Mouse (Mus musculus) ES-CJ7 (cell line): ENCODE results near the gene Hmcn2.

Experiments used
- DNase-seq: peaks from one replicate; pipeline ENCODE4 v3.0.0; 2011; ENCODE audit warnings: low read depth, low spot score

The Hmcn2 gene

DNA sequence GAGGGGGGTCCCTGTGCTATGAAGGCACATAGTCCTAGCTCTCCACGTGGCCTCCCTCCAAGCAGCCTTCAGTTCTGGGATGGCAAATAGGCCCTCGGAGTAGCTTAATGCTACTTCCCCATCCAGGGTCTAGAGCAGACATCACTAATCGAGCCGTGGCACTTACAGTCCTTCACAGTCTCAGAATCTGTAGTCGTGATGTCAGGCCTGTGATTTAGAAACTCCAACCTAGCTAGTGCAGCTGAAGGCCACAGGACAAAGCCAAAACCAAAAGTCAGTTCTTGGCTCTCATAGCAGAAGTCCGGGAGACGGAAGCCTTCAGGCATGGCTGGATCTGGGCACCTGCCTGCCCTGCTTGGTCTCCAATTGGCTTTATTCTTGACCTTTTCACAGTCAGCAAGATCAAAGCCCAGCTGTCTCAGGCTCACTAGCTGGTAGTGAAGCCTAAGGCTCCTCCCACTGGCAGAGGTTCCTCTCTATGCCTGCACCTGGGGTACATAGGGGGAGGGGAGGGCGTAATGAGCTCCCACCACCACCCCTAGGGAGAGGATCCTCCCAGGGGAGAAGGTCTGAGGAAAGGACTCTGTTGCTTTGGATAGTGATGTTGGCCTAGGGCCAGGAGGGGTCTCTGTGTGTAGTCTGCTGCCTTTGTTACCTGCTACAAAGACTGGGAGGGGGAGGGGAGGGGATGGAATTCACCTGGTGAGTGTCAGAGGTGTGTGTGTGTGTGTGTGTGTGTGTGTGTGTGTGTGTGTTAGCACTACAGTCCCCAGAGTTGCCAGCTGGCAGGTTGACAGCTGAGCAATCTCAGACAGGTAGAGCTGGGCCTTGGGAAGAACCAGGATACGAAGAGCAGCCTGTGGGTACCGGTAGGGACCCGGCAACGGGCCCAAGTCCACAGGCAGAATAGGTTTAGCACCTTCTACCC is 163.3 kb downstream of the Hmcn2 start:
- DNase-seq = no peak

DNA sequence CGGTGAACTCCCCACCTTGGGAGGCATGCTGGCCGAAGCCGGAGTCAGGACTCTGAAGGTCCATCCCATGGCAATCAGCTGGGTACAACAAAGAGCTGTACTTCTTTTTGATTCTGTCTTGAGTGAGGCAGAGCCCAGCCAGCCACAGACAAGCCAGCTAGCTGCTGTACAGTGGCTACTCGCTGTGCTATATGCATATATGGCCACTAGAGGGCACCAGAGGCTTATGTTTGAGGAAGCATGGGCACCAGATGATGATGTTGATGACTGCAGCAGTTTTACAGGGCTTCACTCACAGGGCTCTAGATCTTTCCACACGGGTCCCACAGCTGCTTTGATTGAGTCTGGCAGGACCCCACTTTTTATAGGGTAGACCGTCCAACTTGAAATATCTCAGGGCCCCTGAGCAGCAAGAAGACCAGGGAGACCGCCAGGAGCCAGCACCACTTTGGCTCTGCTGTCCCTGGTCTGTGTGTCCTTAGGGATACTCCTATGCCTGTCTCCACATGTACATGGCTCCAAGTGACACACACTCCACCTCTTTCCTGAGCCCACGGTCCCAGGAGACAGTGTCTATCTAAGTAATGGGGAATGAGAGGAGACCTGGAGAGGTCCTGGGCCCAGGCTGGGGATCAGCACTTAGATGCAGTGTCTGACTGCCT is 168.8 kb downstream of the Hmcn2 start:
- DNase-seq = peak; percentile 86

DNA sequence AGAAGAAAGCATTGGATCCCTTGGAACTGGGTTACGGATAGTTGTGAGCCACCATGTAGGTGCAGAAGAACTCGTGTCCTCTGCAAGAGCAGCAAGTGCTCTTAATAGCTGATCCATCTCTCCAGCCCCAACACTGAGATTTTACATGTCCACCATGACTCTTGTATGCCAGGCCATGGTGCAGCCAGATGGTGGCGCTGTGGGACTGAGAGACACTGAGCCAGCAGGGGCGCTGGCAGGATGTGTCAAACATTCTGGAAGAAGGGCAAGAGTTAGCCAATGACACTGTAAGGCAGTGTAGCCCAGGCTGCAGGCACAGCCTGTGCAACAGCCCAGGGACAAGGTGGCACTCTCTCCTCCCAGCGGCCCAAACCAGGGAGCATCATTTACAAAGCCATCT is 170.0 kb downstream of the Hmcn2 start:
- peak; percentile 87 for DNase-seq

DNA sequence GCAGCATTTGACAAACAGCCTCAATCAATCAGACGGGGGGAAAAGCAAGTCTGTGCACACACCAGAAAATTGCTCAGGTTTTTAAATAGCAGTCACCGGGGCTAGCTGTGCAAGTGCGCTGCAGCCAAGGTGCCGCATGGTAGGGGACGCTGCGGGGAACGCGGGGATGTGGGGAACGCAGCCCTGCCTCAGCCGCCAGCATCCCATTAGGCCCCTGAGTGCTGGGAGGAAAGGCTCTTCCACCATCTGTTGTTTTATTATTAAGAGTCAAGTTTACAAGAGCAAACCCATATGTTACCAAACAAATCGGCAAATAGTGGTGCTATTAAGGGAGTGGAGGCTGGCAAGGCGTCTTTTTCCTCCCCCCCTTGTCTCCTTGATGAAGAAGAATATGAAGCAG is 175.0 kb downstream of the Hmcn2 start:
- no peak for DNase-seq

DNA sequence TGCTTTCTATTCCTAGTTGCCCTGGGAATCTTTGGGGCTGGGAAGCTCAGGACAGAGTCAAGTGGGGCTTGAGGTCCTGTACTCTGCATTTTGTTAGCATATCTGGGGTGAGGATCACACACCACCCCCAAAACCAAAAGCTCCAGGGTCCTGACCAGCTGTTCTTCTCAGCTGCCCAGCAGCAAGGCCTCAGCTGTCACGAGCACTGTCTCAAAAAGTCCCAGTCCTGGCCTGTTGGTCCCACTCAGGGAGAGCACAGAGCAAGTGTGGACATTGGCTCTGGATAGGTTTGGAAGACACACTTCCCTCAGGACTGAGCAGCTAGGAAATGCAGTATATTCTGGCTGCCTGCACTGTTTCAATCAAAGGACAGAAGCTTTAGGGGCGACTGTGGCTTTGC is 176.3 kb downstream of the Hmcn2 start:
- DNase-seq = no peak

DNA sequence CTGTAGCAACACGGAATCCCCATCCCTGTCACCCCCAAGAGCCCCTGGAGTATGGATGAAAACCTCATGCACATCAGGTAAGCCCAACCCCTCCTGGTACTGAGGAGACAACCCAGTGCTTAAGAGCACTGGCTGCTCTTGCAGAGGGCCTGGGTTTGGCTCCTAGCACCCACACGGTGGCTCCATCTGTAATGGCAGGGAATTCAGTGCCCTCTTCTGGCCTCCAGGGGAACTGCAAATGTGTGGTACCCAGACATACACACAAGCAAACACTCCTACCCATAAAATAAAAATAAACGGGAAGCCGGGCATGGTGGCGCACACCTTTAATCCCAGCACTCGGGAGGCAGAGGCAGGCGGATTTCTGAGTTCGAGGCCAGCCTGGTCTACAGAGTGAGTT is 178.1 kb downstream of the Hmcn2 start:
- peak; percentile 80 for DNase-seq

DNA sequence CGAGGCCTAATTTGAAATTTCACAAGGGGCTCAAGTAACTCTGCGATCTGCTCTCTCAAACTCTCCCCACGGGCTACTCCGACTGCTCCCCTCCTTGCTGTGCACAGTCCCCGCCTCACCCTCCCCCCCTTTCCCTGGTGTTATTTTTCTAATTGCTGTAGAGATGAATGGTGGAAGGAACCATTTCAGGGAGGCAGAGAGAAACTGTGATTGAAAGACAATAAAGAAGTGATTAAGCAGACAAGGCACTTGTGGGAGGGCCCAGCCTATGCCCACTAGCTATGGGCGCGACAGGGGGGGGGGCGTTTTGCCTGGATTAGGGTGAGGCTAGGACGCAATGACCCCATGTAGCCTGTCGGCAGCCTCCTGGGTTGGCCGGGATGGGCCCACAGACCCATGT is 179.0 kb downstream of the Hmcn2 start:
- no peak for DNase-seq

DNA sequence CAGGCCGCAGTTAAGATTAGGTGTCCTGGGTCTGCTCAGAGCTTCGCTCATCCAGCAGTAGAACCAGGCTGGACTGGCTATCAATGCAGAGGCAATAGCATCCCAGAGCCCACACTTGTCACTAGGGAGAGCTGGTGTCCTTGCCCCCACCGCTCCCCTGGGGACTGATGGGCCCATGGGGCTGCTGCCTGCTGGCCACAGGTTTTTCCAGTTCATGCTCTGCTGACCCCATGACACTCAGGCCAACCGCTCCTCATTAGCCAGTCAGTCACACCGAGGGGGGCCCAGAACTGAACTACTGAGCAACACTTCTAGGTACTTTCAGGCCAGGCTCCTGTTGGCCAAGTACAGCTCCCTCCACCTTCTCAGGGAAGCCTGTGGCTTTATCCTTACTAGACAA is 180.1 kb downstream of the Hmcn2 start:
- DNase-seq = no peak

DNA sequence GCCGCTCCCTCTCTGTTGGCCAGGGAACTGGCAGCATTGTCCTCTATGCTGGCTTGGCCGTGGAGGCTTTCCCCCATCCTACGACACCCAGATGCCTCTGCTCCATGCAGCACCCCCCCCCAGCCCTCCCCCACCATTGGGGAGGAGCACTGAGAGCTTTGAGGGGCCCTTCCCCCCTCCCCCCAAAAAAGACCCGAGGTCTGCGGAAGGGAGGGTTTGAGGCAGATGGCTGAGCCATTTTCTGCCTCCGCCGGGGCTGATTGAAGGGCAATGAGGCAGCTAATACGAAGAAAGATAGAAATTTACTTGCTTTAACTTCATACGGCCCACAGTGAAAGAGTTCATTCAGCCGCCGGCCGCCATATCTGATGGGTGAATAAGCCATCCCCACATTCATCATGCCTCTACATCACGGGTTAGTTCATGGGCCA is 180.8 kb downstream of the Hmcn2 start:
- DNase-seq = no peak

DNA sequence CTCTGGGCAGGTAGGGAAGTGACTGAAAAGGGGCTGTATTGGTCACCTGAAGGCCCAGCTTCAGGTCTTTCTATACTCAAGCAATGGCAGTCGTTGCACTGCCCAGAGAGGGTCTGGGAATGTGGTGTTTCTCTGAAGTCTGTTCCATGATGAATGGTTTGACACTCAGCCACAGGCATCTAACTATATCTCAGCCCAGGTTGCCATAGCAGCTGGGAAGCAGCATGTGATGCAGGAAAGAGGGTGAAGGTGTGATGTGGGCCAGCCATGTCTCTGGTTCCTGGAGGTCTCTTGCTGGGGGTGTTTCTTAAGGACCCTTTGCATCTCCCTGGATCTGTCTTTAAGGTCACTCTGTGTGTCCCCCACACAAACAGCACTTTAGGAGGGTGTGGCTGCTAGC is 181.9 kb downstream of the Hmcn2 start:
- no peak for DNase-seq

DNA sequence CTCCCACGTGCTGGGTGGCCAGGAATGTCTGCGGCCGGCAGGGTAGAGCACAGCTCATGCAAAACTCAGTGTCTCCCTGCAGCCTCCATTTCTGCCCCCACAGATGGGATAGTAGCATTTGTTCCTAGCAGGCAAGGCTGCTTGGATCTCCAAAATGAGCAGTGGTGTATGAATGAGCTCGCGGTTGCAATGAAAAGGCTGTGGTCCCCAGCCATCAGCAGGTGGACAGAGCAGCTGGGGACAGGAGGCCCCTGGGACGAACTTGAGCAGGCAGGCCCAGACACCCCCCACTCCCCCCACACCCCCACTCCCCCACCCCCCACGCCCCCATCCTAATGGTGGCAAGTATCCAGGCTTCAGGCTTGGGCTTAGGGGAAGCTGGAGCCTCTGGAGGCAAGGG is 182.9 kb downstream of the Hmcn2 start:
- DNase-seq = no peak

DNA sequence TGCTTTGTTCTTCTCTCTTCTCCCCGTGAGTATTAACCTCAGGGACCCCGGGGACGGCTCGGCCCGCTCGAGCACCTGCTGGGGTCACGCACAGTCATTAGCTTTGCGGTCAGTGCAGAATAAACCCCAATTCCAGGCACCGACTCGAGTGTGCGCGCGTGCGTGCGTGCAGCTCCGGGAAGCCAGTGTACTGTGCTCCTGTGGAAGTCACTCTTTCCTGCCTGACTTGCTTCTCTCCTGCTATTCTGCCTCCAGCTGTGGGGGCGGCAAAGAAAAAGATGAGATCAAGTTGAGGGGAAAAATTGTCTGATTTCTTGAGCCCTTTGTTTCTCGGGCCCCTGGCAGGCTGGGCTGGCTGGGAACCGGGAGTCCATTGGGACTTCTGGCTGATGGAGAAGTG is 183.4 kb downstream of the Hmcn2 start:
- DNase-seq = no peak

DNA sequence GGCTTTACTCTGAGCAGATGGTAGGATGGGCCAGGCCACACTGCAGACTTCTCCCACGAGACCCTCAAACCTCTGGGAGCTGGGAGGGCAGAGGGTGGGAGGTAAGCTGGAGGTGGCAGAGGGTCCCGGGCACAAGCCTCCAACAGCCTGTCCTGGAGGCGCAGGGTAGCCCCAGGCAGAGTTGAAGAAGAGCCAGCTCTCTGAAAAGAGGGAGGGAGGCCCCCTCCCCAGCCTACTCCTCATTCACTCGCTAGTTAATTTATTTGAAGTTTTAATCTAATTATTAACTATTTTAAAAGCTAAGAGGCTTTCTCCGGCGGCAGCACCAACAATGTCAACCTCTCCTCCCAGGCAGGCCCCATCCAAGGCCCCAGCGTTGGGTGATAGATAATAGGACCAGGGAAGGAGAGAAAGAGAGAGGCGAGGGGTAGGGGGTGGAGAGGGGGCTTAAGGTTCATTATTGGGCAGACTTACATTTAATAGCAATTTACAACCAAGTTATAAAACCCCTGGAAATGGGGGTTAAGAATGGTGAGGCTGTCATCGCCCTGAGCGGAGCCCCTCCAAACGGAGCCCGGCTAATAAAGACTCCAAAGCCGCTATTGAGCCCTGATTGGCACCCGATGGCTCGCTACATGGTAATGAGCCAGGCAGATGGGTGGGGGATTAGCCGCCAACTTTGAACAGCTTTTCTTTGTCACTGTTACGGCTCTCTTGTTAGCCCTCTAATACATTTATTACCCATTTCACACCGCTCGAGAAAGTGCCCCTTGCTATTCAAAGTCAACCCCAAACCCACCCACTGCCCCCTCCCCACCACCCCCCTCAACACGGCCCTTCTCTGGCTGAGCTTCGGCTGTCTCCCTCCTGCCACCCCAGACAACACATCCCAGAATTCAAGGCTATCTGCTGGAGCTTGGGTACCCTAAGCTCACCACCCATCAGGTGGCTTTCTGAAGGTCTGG is 185.4 kb downstream of the Hmcn2 start:
- no peak for DNase-seq

DNA sequence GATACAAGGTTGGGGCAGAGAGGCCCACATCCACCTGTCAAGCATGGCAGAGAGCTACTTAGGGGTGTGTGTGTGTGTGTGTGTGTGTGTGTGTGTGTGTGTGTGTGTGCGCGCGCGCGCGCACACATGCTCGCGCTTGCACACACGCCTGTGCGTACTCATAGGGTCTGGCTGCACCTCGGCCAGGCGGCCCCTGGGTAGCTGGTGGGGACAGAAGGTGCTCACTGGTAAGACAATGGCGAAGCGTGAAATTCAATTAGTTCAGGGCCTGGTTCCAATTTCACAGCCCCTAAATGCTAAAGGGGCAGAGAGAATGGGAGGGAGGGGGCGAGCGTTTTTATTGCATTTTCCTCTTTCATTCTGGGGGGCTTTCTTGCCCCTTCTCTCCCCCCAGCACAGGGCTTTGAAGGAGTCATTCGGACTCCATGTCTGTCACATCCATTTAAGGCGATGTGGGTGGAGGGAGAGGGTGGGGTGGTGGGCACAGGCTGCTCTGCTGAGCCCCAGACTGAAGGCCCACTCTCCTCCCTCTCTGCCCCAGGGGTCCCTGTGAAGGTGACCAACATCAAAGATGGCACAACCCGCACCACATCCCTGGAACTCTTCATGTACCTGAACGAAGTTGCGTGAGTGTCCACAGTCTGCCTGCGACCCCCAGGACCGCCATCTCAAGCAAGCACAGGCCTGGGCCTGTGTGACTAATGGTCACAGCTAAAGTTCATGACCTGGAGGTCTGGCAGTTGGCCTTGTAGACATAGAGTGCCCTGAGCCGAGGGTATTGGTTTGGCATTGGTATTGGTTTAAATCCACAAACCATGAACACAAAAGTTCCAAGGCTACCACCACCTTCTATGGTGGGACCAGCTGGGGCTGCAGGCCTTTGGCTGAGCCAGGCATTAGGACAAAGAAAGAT is 186.3 kb downstream of the Hmcn2 start:
- no peak for DNase-seq

DNA sequence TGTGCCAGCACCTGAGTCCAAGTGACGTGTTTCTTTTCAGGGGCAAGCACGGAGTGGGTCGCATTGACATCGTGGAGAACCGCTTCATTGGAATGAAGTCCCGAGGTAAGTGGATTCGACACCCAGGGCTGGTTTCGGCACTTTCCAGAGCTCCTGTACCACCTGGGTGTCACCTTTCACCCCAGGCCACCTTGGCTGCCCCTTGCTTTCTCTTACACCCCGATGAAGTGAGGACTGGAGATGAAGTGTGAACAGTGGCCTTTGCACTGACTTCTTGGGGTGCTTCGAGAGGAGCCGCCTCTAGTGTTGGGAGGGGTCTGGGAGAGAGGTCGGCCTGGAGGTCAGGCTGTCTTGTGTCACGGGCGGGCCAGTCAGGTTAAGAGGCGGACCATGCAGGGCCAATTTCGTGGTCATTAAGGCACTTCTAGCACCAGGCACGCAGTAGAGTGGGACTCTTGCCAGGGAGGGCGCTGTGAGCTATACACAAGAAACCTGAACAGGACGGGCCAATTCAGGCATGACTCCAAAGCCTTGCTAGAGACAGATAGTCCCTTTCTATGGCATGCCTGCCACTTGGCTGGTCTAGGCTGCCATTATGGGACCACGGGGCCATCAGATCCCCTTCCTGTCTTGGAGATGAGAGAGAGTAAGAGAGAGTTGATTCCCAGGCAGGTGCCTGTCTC is 187.4 kb downstream of the Hmcn2 start:
- peak; percentile 61 for DNase-seq

DNA sequence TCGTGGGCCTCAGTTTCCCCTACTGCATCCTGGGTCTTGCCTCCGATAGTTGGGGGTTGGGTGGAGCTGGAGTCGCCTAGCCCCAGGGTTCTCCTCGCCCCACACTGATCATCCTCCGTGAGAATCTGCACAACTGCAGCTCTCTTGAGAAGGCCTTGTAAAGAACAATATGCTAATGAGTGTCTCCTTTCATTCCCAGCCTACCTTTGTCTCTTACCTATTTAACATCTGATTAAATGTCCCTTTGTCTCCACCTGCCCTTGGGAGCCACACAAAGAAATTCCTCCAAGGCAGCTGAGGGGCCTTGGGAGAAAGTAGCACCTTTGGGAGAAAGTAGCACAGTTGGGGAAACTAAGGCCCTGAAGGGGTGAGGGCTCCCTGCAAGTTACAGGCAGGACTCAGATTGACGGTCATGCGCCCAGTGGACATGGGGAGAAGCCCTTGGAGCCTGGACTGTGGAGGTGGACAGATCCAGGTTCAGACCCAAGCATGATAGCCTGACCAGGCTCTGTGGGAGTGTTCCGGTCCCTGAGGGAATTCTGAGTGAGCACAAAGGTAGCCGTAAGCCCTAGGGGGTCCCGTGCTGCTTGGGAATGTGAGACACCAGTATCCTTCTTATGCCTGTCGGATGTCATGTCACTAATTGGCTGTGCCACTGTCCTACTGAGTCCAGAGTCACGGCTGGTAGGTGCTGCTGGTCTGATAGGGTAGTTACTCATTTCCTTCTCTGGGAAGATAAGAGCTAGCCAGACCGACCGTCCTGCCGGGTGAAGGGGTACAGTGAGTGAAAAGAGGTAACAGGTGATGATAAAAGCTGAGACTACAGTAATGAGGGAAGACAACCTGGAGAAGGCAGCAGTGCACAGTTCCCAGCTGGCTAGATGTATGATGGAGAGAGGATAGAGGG is 188.7 kb downstream of the Hmcn2 start:
- DNase-seq = peak; percentile 83

DNA sequence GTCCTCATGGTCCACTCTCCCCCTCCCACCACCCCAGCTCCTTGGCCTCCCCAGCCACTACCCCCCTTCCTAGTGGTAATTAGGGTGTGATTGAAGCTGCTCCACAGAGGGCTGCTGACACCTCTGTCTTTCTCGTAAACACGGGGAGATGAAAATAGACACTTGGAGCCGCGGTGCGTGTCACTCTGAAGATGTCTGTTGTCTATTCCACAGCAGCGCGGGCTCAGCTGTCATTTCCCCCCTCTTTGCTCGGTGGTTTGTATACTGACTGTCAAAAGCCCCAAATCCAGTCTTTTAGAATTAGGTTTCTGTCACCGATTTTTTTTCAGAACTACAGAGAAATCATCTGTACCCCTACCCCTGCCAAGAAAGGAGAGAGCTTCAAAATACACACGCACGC is 191.3 kb downstream of the Hmcn2 start:
- DNase-seq = no peak

DNA sequence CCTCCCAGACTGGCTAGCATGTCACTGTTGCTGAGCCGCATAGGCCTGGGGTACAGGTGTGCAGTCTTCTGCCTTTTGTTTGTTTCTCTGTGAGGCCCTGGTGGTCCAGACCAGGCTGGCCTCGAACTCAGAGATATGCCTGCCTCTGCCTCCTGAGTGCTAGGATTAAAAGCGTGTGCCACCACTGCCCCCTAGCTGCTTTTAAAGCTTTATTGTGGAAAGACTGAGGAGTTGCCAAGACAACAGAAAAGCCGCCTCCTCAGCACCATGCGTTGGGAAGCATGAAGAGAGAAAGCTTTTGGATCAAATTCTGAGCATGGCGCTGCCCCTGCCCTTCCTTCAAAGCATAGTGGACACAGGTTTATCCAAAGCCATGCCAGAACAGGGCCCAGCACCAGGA is 194.6 kb downstream of the Hmcn2 start:
- DNase-seq = peak; percentile 41
